Mouse (Mus musculus): ENCODE results near the gene Tox4.

DNA sequence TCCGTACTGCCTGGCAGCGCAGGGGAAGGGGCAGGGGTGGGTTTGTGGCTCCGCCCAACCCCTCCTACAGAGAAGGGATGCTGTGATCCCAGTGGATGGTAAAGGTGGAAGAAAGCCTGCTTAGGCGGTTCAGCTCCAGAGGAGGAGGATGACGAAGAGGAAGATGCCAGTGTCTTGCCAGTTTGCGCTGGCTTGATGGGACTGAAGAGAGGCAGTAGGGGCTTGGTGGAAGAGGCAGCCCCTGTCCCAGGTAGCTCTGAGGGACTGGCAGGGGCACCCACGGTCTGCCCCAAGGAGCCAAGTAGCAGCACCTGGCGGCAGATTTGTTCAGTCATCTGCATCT is 35.8 kb downstream of the Tox4 start:
- TF ChIP-seq GATA1 (IDR thresholded peaks at IDR 0.05; ENCODE audit: low read length), result no peak
- TF ChIP-seq TAL1 (IDR thresholded peaks at IDR 0.05; ENCODE audit: low read length), result no peak

Data from erythroblast, embryonic 14.5 days (primary cell).